Mouse (Mus musculus) liver, embryonic 14.5 days (tissue): Measurements from ENCODE around the gene Phkg2. TPM values are rescaled to one million over a fixed set of nuclear protein-coding genes. Genes with fewer than 3 reads are reported as not detected.

Experiments
- ATAC-seq: fragments of 200-750 bp; cut with Nextera tagmentation; 2 replicates; pipeline ENCODE4 v1.8.0; 2017; ENCODE audit warnings: moderate number of reproducible peaks, mild to moderate bottlenecking, moderate library complexity; ENCODE audit not compliant: insufficient read depth
- DNase-seq, 3 experiments: peaks; one replicate each; pipeline ENCODE4 v3.0.0-alpha.2; 2012 to 2013; ENCODE audit warnings: low read depth in 3 of 3, low spot score in 3 of 3
- H3K27ac ChIP-seq: fragments of 300-500 bp; sonication (generic); 2 replicates; pipeline ENCODE4 v1.5.1; 2014; ENCODE audit warnings: moderate library complexity, mild to moderate bottlenecking, control low read depth, inconsistent platforms
- H3K27me3 ChIP-seq: fragments of 300-500 bp; sonication (generic); 2 replicates; pipeline ENCODE4 v1.6.1; 2014; ENCODE audit warnings: mild to moderate bottlenecking, low read length, moderate library complexity; ENCODE audit not compliant: control insufficient read depth, insufficient read depth
- H3K36me3 ChIP-seq: fragments of 300-500 bp; sonication (generic); replicated peaks from 2 replicates; pipeline ENCODE4 v1.6.1; 2014; ENCODE audit warnings: low read depth; ENCODE audit not compliant: control insufficient read depth, insufficient read depth
- H3K4me1 ChIP-seq, 2 experiments: fragments of 200-500 bp in 1 of 2; fragments of 300-500 bp in 1 of 2; sonication (generic) in 1 of 2; replicated peaks; 2 replicates each; pipeline ENCODE4 v1.6.1; 2012 to 2014; ENCODE audit warnings: antibody characterized with exemption in 1 of 2, inconsistent platforms in 1 of 2, low read length in 1 of 2; ENCODE audit not compliant: control insufficient read depth in 2 of 2, insufficient read depth in 2 of 2
- H3K4me2 ChIP-seq: fragments of 300-500 bp; sonication (generic); 2 replicates; pipeline ENCODE4 v1.6.1; 2014; ENCODE audit warnings: low read depth, mild to moderate bottlenecking, control low read depth, moderate library complexity
- H3K4me3 ChIP-seq, 2 experiments: fragments of 200-500 bp in 1 of 2; fragments of 300-500 bp in 1 of 2; sonication (generic) in 1 of 2; 2 replicates each; pipeline ENCODE4 v1.5.1; 2012 to 2014; ENCODE audit warnings: low read depth in 2 of 2, low read length in 2 of 2, mild to moderate bottlenecking in 2 of 2, control low read depth in 1 of 2, inconsistent platforms in 1 of 2, moderate library complexity in 1 of 2; ENCODE audit not compliant: insufficient read depth in 1 of 2
- H3K9ac ChIP-seq: fragments of 300-500 bp; sonication (generic); replicated peaks from 2 replicates; pipeline ENCODE4 v1.6.1; 2014; ENCODE audit warnings: mild to moderate bottlenecking, control low read depth, moderate library complexity
- H3K9me3 ChIP-seq: fragments of 300-500 bp; sonication (generic); 2 replicates; pipeline ENCODE4 v1.6.1; 2016; ENCODE audit warnings: low read length, mixed read lengths; ENCODE audit not compliant: control insufficient read depth
- CTCF ChIP-seq: IDR thresholded peaks from 2 replicates; pipeline ENCODE4 v1.5.1; 2016; ENCODE audit warnings: antibody characterized with exemption, low read depth, control low read depth
- EP300 ChIP-seq: IDR thresholded peaks from 2 replicates; pipeline ENCODE4 v1.6.1; 2016; ENCODE audit warnings: antibody characterized with exemption, low read depth
- WGBS: fragments of 180-500 bp; shearing (Covaris S2); extraction: QIAGEN DNeasy Blood & Tissue Kit; methylation state at CpG from one replicate; pipeline ENCODE4 v1.1.7; 2014; ENCODE audit not compliant: insufficient replicate concordance; 5-methylcytosine and 5-hydroxymethylcytosine counted together
- polyA plus RNA-seq, 2 experiments: library from polyadenylated mRNA; depleted of rRNA in 1 of 2; stranded (reverse) in 1 of 2; unstranded in 1 of 2; fragments of >200 nt; fragmentation: Nextera tagmentation in 1 of 2; extraction: Ambion mirVana in 1 of 2; gene quantifications; 2 replicates each; pipeline versions ENCODE4 v1.2.1 to v1.2.3; 2012 to 2014

Gene Phkg2
- polyA plus RNA-seq, 2 experiments, result 18.5 to 27.3 TPM

DNA sequence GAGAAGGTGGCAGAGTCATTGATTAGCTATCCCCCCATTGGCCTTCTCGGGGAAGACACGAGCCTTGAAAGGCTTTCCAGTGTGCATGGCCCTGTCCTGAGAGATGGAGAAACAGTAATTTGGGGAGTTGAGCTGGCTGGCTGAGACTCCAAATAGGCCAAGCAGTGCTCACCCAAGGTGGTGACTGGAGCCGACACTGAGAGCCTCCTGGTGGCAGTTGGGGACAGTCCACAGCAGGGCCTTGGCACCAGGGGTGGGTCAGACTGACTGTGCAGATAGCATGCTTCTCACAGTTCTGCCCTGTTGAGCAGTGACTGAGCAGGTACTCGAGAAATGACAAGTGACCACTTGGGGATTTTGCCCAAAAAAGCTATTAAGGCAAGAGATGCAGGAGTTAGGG, 28.6 kb downstream of the Phkg2 start:
- H3K4me2 ChIP-seq, result no peak overlapping the region
- peaks cover 44% of the 10 kb centered on the region for H3K36me3 ChIP-seq
- H3K9me3 ChIP-seq, result no peaks in the 10 kb centered on the region
- WGBS, result 80% methylated on average over 4 of the region's 4 CpGs
- TF ChIP-seq CTCF, result peak; percentile 38; the same call in 1 of the 2 replicates
- TF ChIP-seq EP300, result no peak
- ATAC-seq (no peak), DNase-seq (no peak)
- H3K4me3 ChIP-seq, result no peak overlapping the region
- no peak overlapping the region for H3K9ac ChIP-seq
- H3K4me1 ChIP-seq, result no peaks in the 10 kb centered on the region
- no peaks in the 10 kb centered on the region for H3K27me3 ChIP-seq
- no peak overlapping the region for H3K27ac ChIP-seq

DNA sequence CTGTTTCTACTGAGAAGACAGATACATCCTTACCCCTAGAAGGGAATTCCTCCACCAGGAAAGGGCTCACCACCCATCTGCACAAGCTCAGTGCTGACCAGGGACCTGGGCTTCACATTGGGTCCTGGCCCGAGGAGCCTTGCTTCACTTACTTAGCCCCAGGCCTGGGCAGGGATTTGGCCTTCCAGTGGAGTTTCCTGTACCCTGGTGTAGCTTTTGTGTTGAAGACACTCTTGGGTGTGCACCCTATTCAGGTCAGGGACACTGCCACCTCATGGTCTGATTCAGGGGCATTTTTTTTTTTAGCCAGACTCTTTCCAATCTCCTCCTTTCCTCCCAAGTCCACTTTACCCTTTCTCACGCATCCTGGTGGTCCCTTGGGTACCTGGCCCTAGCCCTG, 29.8 kb downstream of the Phkg2 start:
- Histone ChIP-seq H3K27ac (no peak overlapping the region), H3K9me3 (no peaks in the 10 kb centered on the region), H3K36me3 (peaks cover 33% of the 10 kb centered on the region), H3K4me3 (no peak overlapping the region), H3K27me3 (no peaks in the 10 kb centered on the region), H3K4me1 (no peaks in the 10 kb centered on the region), H3K4me2 (no peak overlapping the region), H3K9ac (no peak overlapping the region)
- 83% methylated on average over 2 of the region's 2 CpGs for WGBS
- DNase-seq (no peak), ATAC-seq (no peak)
- TF ChIP-seq CTCF (no peak), EP300 (no peak)

DNA sequence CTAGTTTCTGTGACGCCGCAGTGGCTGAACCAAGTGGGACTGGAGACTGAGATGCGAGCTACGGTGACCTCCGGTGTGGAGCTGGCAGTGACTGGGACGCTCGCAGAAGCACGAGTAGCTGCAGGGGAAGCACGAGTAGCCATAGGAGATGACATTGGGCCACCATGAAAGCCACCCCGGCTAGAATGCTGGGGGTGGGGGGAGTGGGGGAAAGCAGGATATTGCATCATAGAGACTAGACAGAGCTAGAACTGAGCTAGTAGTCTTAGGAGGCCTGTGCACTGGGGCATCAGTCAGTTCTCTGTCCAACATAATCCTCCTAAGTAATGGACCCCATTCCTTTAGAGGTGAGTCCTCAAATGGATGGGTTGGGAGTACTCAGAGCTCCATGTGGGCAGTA, 31.1 kb downstream of the Phkg2 start:
- Histone ChIP-seq H3K9ac (no peak overlapping the region), H3K4me1 (no peaks in the 10 kb centered on the region), H3K9me3 (no peaks in the 10 kb centered on the region), H3K36me3 (peaks cover 22% of the 10 kb centered on the region), H3K4me3 (no peak overlapping the region), H3K4me2 (no peak overlapping the region), H3K27me3 (no peaks in the 10 kb centered on the region), H3K27ac (no peak overlapping the region)
- WGBS, result 78% methylated on average over 10 of the region's 10 CpGs
- DNase-seq (no peak), ATAC-seq (peak; percentile 22; the same call in 1 of the 2 replicates)
- no peak for TF ChIP-seq EP300
- TF ChIP-seq CTCF, result no peak

DNA sequence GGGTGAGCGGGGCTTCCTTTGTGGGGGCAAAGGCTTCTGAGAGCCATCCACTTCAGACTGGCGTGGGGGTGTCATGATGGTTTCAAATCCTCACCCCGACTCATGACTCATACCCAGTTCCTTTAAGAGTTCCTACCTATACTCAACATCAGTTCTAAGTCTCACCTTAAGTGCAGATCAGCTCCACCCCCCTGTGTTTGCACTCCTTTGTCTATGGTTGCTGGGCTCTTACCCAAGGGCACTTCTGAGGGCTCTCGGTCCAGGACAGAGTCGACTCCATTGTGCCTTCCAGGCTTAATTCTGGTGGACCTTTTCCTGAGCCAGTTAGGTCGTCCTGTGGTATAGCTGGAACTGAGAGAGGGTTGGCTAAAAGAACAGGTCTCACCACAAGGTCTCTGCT, 34.0 kb downstream of the Phkg2 start:
- ATAC-seq (no peak), DNase-seq (no peak)
- no peaks in the 10 kb centered on the region for H3K9me3 ChIP-seq
- peaks cover 11% of the 10 kb centered on the region for H3K36me3 ChIP-seq
- H3K27ac ChIP-seq, result no peak overlapping the region
- H3K9ac ChIP-seq, result no peak overlapping the region
- 63% methylated on average over 6 of the region's 6 CpGs for WGBS
- H3K4me1 ChIP-seq, result no peaks in the 10 kb centered on the region
- no peak overlapping the region for H3K4me2 ChIP-seq
- TF ChIP-seq EP300, result no peak
- no peak for TF ChIP-seq CTCF
- H3K4me3 ChIP-seq, result no peak overlapping the region
- no peaks in the 10 kb centered on the region for H3K27me3 ChIP-seq

DNA sequence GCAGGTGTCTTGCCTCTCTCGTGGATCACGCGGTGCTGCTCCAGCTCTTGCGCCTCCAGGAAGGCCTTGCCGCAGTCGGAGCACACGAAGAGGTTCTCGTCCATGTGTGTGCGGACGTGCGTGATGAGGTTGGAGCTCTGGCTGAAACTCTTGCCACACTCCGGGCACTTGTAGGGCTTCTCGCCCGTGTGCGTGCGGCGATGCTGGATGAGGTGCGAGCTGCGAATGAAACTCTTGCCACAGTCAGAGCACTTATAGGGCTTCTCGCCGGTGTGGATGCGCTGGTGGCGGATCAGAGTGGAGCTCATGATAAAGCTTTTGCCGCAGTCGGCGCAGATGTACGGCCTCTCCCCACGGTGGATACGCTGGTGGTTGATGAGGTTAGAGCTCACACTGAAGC, 37.9 kb downstream of the Phkg2 start:
- TF ChIP-seq EP300 (no peak), CTCF (no peak)
- no peak overlapping the region for H3K4me2 ChIP-seq
- no peaks in the 10 kb centered on the region for H3K9me3 ChIP-seq
- H3K27ac ChIP-seq, result no peak overlapping the region
- WGBS, result 92% methylated on average over 29 of the region's 29 CpGs
- no peak for DNase-seq
- H3K36me3 ChIP-seq, result no peaks in the 10 kb centered on the region; the same call in 1 of the 2 replicates
- peaks cover 0 to 4% of the 10 kb centered on the region in 2 experiments; a peak in 1 of 4 replicates for H3K4me1 ChIP-seq
- no peak for ATAC-seq
- H3K4me3 ChIP-seq, result no peak overlapping the region
- no peaks in the 10 kb centered on the region for H3K27me3 ChIP-seq
- H3K9ac ChIP-seq, result no peak overlapping the region
